Mouse (Mus musculus) stomach, postnatal 0 days (tissue): ENCODE data around the gene Llgl2.

ENCODE experiments used
- CTCF ChIP-seq: IDR thresholded peaks from 2 replicates; pipeline ENCODE4 v1.5.1; 2016; ENCODE audit warnings: antibody characterized with exemption, low read depth, mild to moderate bottlenecking, moderate library complexity
- EP300 ChIP-seq: optimal IDR thresholded peaks from 2 replicates; pipeline ENCODE3; 2016; ENCODE audit warnings: antibody characterized with exemption

DNA sequence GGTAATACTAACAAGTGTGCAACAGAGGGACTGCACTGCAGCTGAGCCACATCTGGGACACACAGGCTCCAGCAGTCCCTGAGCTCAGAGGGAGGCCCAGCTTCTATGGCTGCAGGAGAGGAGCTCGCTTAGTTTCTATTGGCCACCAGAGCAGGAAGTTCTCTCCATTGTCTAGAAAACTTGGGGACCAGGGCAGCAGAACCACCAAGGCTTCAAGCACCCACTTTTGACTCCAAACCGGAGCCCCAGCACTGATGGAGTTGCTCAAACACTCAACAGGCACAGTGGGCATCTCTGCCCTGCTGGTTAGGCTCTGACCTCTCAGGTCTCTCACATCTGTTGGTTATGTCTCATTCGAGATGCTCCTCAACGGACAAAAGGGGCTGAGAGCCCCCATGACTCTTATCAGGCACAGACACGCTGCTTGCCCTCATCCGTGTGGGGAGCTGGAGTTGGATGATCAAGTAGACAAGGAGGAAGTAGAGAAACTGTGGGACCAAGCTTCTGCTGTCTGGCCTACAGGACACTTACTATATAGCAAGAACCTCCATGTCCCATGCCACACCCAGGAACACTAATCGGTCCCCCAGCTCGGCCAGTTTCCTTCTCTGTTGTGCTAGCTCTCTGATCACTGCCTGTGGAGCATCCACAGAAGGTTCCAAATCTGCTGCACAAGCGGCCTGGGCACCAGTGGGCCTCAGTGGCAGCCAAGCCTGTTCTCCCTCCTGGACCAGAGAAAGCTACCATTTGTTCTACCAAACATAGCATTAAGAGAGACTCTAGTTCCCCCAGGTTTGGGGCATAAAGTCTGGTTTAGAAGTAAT is 77.7 kb downstream of the Llgl2 start:
- no peak for TF ChIP-seq CTCF
- TF ChIP-seq EP300, result no peak
